Mouse (Mus musculus): Measurements from ENCODE around the gene Eif2b5. TPM values are rescaled to one million over a fixed set of nuclear protein-coding genes. Genes with fewer than 3 reads are reported as not detected.

The Eif2b5 gene
- polyA plus RNA-seq, 1 experiment from 2014 or later: 95.2 TPM

- Histone ChIP-seq H3K27me3 (no peaks in the 10 kb centered on the region), H3K36me3 (no peaks in the 10 kb centered on the region), H3K9me3 (replicated peaks) (no peaks in the 10 kb centered on the region), H3K9ac (no peak overlapping the region), H3K4me2 (replicated peaks) (no peak overlapping the region), H3K27ac (replicated peaks) (no peak overlapping the region), H3K4me3 (replicated peaks) (no peak overlapping the region), H3K4me1 (no peaks in the 10 kb centered on the region)
- 62% methylated on average over 2 of the region's 2 CpGs for WGBS
- ATAC-seq (ENCODE audit: insufficient number of reproducible peaks, low FRiP score, low TSS enrichment, low read depth): no peak
These were observed 8.0 kb upstream of the Eif2b5 start for GRCm38 (mm10) chr16:20490581-20490980.

- no peaks in the 10 kb centered on the region for H3K4me1 ChIP-seq
- WGBS: 56% methylated on average over 2 of the region's 2 CpGs
- ATAC-seq (ENCODE audit: insufficient number of reproducible peaks, low FRiP score, low TSS enrichment, low read depth): no peak
These were observed 7.3 kb upstream of the Eif2b5 start for GRCm38 (mm10) chr16:20491301-20491700.

GRCm38 (mm10) chr16:20493452-20493851, 5.2 kb upstream of the Eif2b5 start:
- Histone ChIP-seq H3K4me1 (peaks cover 5% of the 10 kb centered on the region; the same call in 1 of the 2 replicates), H3K27ac (replicated peaks) (no peak overlapping the region)
- 77% methylated on average over 2 of the region's 2 CpGs for WGBS

More at GRCm38 (mm10) chr16:20491301-20491700, 7.3 kb upstream of the Eif2b5 start:
- no peaks in the 10 kb centered on the region for H3K9me3 ChIP-seq (replicated peaks)
- no peak overlapping the region for H3K9ac ChIP-seq
- no peaks in the 10 kb centered on the region for H3K27me3 ChIP-seq
- no peak overlapping the region for H3K4me3 ChIP-seq (replicated peaks)
- H3K27ac ChIP-seq (replicated peaks): no peak overlapping the region
- no peak overlapping the region for H3K4me2 ChIP-seq (replicated peaks)
- H3K36me3 ChIP-seq: no peaks in the 10 kb centered on the region

GRCm38 (mm10) chr16:20496671-20497600, 1.7 kb upstream of the Eif2b5 start:
- ATAC-seq (ENCODE audit: insufficient number of reproducible peaks, low FRiP score, low TSS enrichment, low read depth): peak; percentile 45; the same call in 1 of the 2 replicates
- Histone ChIP-seq H3K27me3 (no peaks in the 10 kb centered on the region), H3K9ac (0 out of 2 replicates have a peak overlapping the region, but pooled peaks have one; percentile 2), H3K4me2 (replicated peaks) (peak overlapping the region; percentile 60), H3K27ac (replicated peaks) (peak overlapping the region; percentile 68), H3K4me3 (replicated peaks) (peak overlapping the region; percentile 39), H3K9me3 (replicated peaks) (no peaks in the 10 kb centered on the region), H3K4me1 (peaks cover 13% of the 10 kb centered on the region), H3K36me3 (peaks cover 10% of the 10 kb centered on the region)
- WGBS: 14% methylated on average over 25 of the region's 25 CpGs

More at GRCm38 (mm10) chr16:20493452-20493851, 5.2 kb upstream of the Eif2b5 start:
- Histone ChIP-seq H3K4me2 (replicated peaks) (no peak overlapping the region), H3K9ac (no peak overlapping the region), H3K9me3 (replicated peaks) (no peaks in the 10 kb centered on the region), H3K36me3 (no peaks in the 10 kb centered on the region), H3K4me3 (replicated peaks) (no peak overlapping the region), H3K27me3 (no peaks in the 10 kb centered on the region)
- ATAC-seq (ENCODE audit: insufficient number of reproducible peaks, low FRiP score, low TSS enrichment, low read depth): no peak

- no peak; the same call in 1 of the 2 replicates for ATAC-seq (ENCODE audit: insufficient number of reproducible peaks, low FRiP score, low TSS enrichment, low read depth)
- Histone ChIP-seq H3K9ac (peak overlapping the region; percentile 71; the same call in 1 of the 2 replicates), H3K27me3 (no peaks in the 10 kb centered on the region), H3K9me3 (replicated peaks) (no peaks in the 10 kb centered on the region), H3K4me2 (replicated peaks) (peak overlapping the region; percentile 65), H3K4me3 (replicated peaks) (peak overlapping the region; percentile 80), H3K27ac (replicated peaks) (peak overlapping the region; percentile 55), H3K4me1 (peaks cover 13% of the 10 kb centered on the region), H3K36me3 (peaks cover 22% of the 10 kb centered on the region)
- WGBS: 9% methylated on average over 16 of the region's 16 CpGs
These were observed 489 bp upstream of the Eif2b5 start for GRCm38 (mm10) chr16:20497980-20498676.

GRCm38 (mm10) chr16:20506000-20506399, 7.4 kb downstream of the Eif2b5 start:
- WGBS: 88% methylated on average over 8 of the region's 8 CpGs
- no peaks in the 10 kb centered on the region for H3K4me1 ChIP-seq
- H3K27me3 ChIP-seq: no peaks in the 10 kb centered on the region
- no peaks in the 10 kb centered on the region for H3K9me3 ChIP-seq (replicated peaks)
- H3K36me3 ChIP-seq: peaks cover 96% of the 10 kb centered on the region
- no peak for ATAC-seq (ENCODE audit: insufficient number of reproducible peaks, low FRiP score, low TSS enrichment, low read depth)
- no peak overlapping the region for H3K4me2 ChIP-seq (replicated peaks)
- no peak overlapping the region for H3K9ac ChIP-seq
- no peak overlapping the region for H3K4me3 ChIP-seq (replicated peaks)
- no peak overlapping the region for H3K27ac ChIP-seq (replicated peaks)

GRCm38 (mm10) chr16:20509349-20509748, 10.7 kb downstream of the Eif2b5 start:
- H3K27ac ChIP-seq (replicated peaks): no peak overlapping the region
- H3K9me3 ChIP-seq (replicated peaks): no peaks in the 10 kb centered on the region
- H3K4me3 ChIP-seq (replicated peaks): no peak overlapping the region
- no peak for ATAC-seq (ENCODE audit: insufficient number of reproducible peaks, low FRiP score, low TSS enrichment, low read depth)
- no peaks in the 10 kb centered on the region for H3K27me3 ChIP-seq
- H3K4me2 ChIP-seq (replicated peaks): no peak overlapping the region
- WGBS: 77% methylated on average over 3 of the region's 3 CpGs
- H3K9ac ChIP-seq: no peak overlapping the region
- H3K36me3 ChIP-seq: peaks cover 70% of the 10 kb centered on the region
- H3K4me1 ChIP-seq: no peaks in the 10 kb centered on the region

GRCm38 (mm10) chr16:20511277-20511847, 12.7 kb downstream of the Eif2b5 start:
- WGBS: 74% methylated on average over 7 of the region's 7 CpGs
- H3K27ac ChIP-seq (replicated peaks): no peak overlapping the region
- no peak overlapping the region for H3K4me3 ChIP-seq (replicated peaks)
- H3K9ac ChIP-seq: no peak overlapping the region
- no peak overlapping the region for H3K4me2 ChIP-seq (replicated peaks)
- peaks cover 51% of the 10 kb centered on the region for H3K36me3 ChIP-seq
- H3K9me3 ChIP-seq (replicated peaks): no peaks in the 10 kb centered on the region
- ATAC-seq (ENCODE audit: insufficient number of reproducible peaks, low FRiP score, low TSS enrichment, low read depth): no peak
- peaks cover 5% of the 10 kb centered on the region; the same call in 1 of the 2 replicates for H3K4me1 ChIP-seq
- H3K27me3 ChIP-seq: no peaks in the 10 kb centered on the region

GRCm38 (mm10) chr16:20516032-20516431, 17.4 kb downstream of the Eif2b5 start:
- no peaks in the 10 kb centered on the region for H3K9me3 ChIP-seq (replicated peaks)
- no peak for ATAC-seq (ENCODE audit: insufficient number of reproducible peaks, low FRiP score, low TSS enrichment, low read depth)
- no peaks in the 10 kb centered on the region for H3K27me3 ChIP-seq
- H3K4me3 ChIP-seq (replicated peaks): peak overlapping the region; percentile 98
- H3K27ac ChIP-seq (replicated peaks): peak overlapping the region; percentile 95; the same call in 1 of the 2 replicates
- H3K4me1 ChIP-seq: peaks cover 27% of the 10 kb centered on the region
- H3K36me3 ChIP-seq: peaks cover 24% of the 10 kb centered on the region
- H3K4me2 ChIP-seq (replicated peaks): peak overlapping the region; percentile 73
- peak overlapping the region; percentile 96; the same call in 1 of the 2 replicates for H3K9ac ChIP-seq

- ATAC-seq (ENCODE audit: insufficient number of reproducible peaks, low FRiP score, low TSS enrichment, low read depth): peak; percentile 97
- Histone ChIP-seq H3K9ac (peak within 1 kb of the TSS; percentile 96), H3K9me3 (replicated peaks) (no peaks in the 10 kb centered on the region), H3K4me2 (replicated peaks) (peak within 1 kb of the TSS; percentile 73), H3K36me3 (peaks cover 25% of the 10 kb centered on the region), H3K4me3 (replicated peaks) (peak within 1 kb of the TSS; percentile 98), H3K4me1 (peaks cover 27% of the 10 kb centered on the region), H3K27me3 (no peaks in the 10 kb centered on the region), H3K27ac (replicated peaks) (peak within 1 kb of the TSS; percentile 95)
- 1% methylated on average over 55 of the region's 55 CpGs for WGBS
These were observed 18.1 kb downstream of the Eif2b5 start, which contains the start of gene Dvl3 for GRCm38 (mm10) chr16:20516726-20517201. Dvl3 (plus strand) TSS chr16:20516982.

Measured in embryonic facial prominence, embryonic 15.5 days (tissue).